Comparison of ENCODE assay signal across 12 mouse cellular contexts in genomic region chr6:108875344-108875743, GRCm38 (mm10). TPM values are rescaled to one million over a fixed set of nuclear protein-coding genes. Genes with fewer than 3 reads are reported as not detected.
DNase-seq lines count a peak whose midpoint lies in the region; ATAC-seq and TF ChIP-seq lines count a peak whose summit lies in the region.
"Had no signal": no experiment of that assay in that cellular context is flagged by ENCODE, and none has a peak within 500 bp of the region (broad histone marks: within the 10 kb centered on the region; RNA-seq: fewer than 3 reads in every experiment).

No protein-coding gene starts in this region.

- peak; percentile 69 for TF ChIP-seq RAD21 in CH12.LX (IDR thresholded peaks at IDR 0.05; ENCODE audit: low read depth, low read length)

- no peak for TF ChIP-seq POLR2A in CH12.LX (IDR thresholded peaks at IDR 0.05; ENCODE audit: low read depth, low read length)

- H3K27me3 ChIP-seq in heart, embryonic 13.5 days (replicated peaks), result no peaks in the 10 kb centered on the region
- no peaks in the 10 kb centered on the region for H3K27me3 ChIP-seq in CH12.LX (replicated peaks)
- H3K27me3 ChIP-seq: liver, embryonic 13.5 days had no signal

- no peaks in the 10 kb centered on the region for H3K4me1 ChIP-seq in heart, embryonic 13.5 days
- peaks cover 0 to 7% of the 10 kb centered on the region in 2 experiments; a peak in 2 of 4 replicates for H3K4me1 ChIP-seq in CH12.LX (ENCODE audit: control insufficient read depth in 1 of 2, insufficient read depth in 2 of 2)
- H3K4me1 ChIP-seq in brown adipose tissue, adult 24 weeks (ENCODE audit: control insufficient read depth, insufficient read depth, insufficient read length, low read length), result peaks cover 6% of the 10 kb centered on the region; the same call in 1 of the 2 replicates
- H3K4me1 ChIP-seq: liver, embryonic 13.5 days had no signal

- no peak overlapping the region for H3K27ac ChIP-seq in heart, embryonic 13.5 days (replicated peaks)
- peak overlapping the region; percentile 28; the same call in 1 of the 2 replicates for H3K27ac ChIP-seq in layer of hippocampus, adult 2 months
- no peak overlapping the region for H3K27ac ChIP-seq in CH12.LX (ENCODE audit: insufficient read depth, low read depth)
- peak overlapping the region; percentile 83 for H3K27ac ChIP-seq in brown adipose tissue, adult 24 weeks (replicated peaks; ENCODE audit: low read depth, low read length)
- H3K27ac ChIP-seq: liver, embryonic 13.5 days had no signal

- H3K9me3 ChIP-seq in heart, embryonic 13.5 days, result 0 out of 2 replicates have a peak, but pooled peaks cover 5% of the 10 kb centered on the region
- peaks cover 5% of the 10 kb centered on the region for H3K9me3 ChIP-seq in CH12.LX (replicated peaks; ENCODE audit: low read length)
- H3K9me3 ChIP-seq: liver, embryonic 13.5 days had no signal

- ATAC-seq in heart, embryonic 13.5 days (ENCODE audit: extremely low read depth, insufficient number of reproducible peaks, low FRiP score, low TSS enrichment), result no peak

- intact Hi-C loops in heart, postnatal 10 days (cut with DNase I), result loop anchor here (5.0 kb wide), 1 partner anchor 277 kb away; no protein-coding TSS in a partner anchor

- no peak overlapping the region for H3K9ac ChIP-seq in heart, embryonic 13.5 days
- peak overlapping the region; percentile 67; the same call in 1 of the 2 replicates for H3K9ac ChIP-seq in CH12.LX (ENCODE audit: insufficient read depth, low read depth)
- H3K9ac ChIP-seq: liver, embryonic 13.5 days had no signal

- H3K36me3 ChIP-seq in heart, embryonic 13.5 days, result no peaks in the 10 kb centered on the region
- H3K36me3 ChIP-seq in CH12.LX (replicated peaks in 1 of 2; ENCODE audit: control insufficient read depth in 1 of 2, insufficient read depth in 1 of 2, low read length in 1 of 2), result no peaks in the 10 kb centered on the region
- H3K36me3 ChIP-seq: liver, embryonic 13.5 days had no signal

- in situ Hi-C loops in CH12.LX (cut with MboI; ENCODE audit: low pct_ligation_motif_present, low pct_unique_long_range_greater_than_20kb, low sequenced_read_pairs), result no loop called here

- no peak for TF ChIP-seq EP300 in CH12.LX (IDR thresholded peaks at IDR 0.05; ENCODE audit: low read length)

- 73% methylated on average over 1 of the region's 1 CpGs for WGBS in heart, embryonic 13.5 days

- no peaks in the 10 kb centered on the region for H3K79me2 ChIP-seq in CH12.LX (replicated peaks; ENCODE audit: control insufficient read depth, extremely low read depth, insufficient read depth, poor library complexity, severe bottlenecking)

- no peak overlapping the region for H3K4me3 ChIP-seq in heart, embryonic 13.5 days
- H3K4me3 ChIP-seq in layer of hippocampus, adult 2 months, result no peak overlapping the region
- H3K4me3 ChIP-seq in CH12.LX (replicated peaks in 1 of 3; ENCODE audit: low read depth in 2 of 3, low read length in 2 of 3, poor library complexity in 1 of 3), result no peak overlapping the region
- H3K4me3 ChIP-seq in brown adipose tissue, adult 24 weeks (ENCODE audit: insufficient read depth, low read depth, low read length), result no peak overlapping the region
- H3K4me3 ChIP-seq: erythroblast, embryonic 14.5 days; liver, embryonic 13.5 days had no signal

- H3K4me2 ChIP-seq in heart, embryonic 13.5 days, result 0 out of 2 replicates have a peak overlapping the region, but pooled peaks have one; percentile 50
- H3K4me2 ChIP-seq in CH12.LX (ENCODE audit: insufficient read depth, low read depth, poor library complexity, severe bottlenecking), result peak overlapping the region; percentile 98
- H3K4me2 ChIP-seq: liver, embryonic 13.5 days had no signal

- no peak for DNase-seq in heart, postnatal 10 days
- no peak for DNase-seq in layer of hippocampus, adult 2 months (ENCODE audit: low spot score in 2 of 2)
- DNase-seq in layer of hippocampus, adult 9-10 months (ENCODE audit: low spot score), result no peak
- no peak for DNase-seq in CH12.LX (ENCODE audit: extremely low read depth)
- no peak for DNase-seq in thymus, adult 18-20 months
- DNase-seq: adrenal gland, postnatal 14 days; cerebellum, adult 18-20 months; left cerebral cortex, postnatal 4 days; liver, embryonic 13.5 days had no signal

- dilution Hi-C loops in CH12.LX (cut with MboI; ENCODE audit: extremely low pct_ligation_motif_present, extremely low pct_unique_long_range_greater_than_20kb, low sequenced_read_pairs), result no loop called here

- TF ChIP-seq CTCF in layer of hippocampus, adult 2 months (conservative IDR thresholded peaks at IDR 0.05), result peak; percentile 75
- peak in 1 of 2 experiments; percentile 55; a peak in 2 of 4 replicates for TF ChIP-seq CTCF in CH12.LX (conservative IDR thresholded peaks at IDR 0.05 in 1 of 2, IDR thresholded peaks at IDR 0.05 in 1 of 2; ENCODE audit: low read depth in 2 of 2, low read length in 2 of 2)

TF ChIP-seq in CH12.LX, 34 proteins besides CTCF, POLR2A, EP300 and RAD21:
- TF ChIP-seq E2F4 (IDR thresholded peaks at IDR 0.05; ENCODE audit: insufficient replicate concordance, low read depth, low read length), result no peak
- peak; percentile 68 for TF ChIP-seq ZNF384 (IDR thresholded peaks at IDR 0.05; ENCODE audit: low read depth, low read length)
- peak; percentile 46 for TF ChIP-seq SMC3 (IDR thresholded peaks at IDR 0.05; ENCODE audit: low read depth, low read length)

RNA-seq across cellular contexts. Expression of gene Edem1, which starts 46.9 kb away (rescaled TPM):
- 10.2 and 14.1 TPM in 2 replicates for polyA plus RNA-seq in heart, embryonic 13.5 days (2015; fragmentation: Nextera tagmentation; extraction: Ambion mirVana)
- 10 to 100 TPM; 15.8 to 22.0 TPM for total RNA-seq in heart, postnatal 10 days (2021)
- 10 to 100 TPM; 13.3 to 17.2 TPM for total RNA-seq in layer of hippocampus, adult 2 months (2021)
- total RNA-seq in CH12.LX (2012; rRNA removed), result 70.9 and 100 TPM in 2 replicates
- total RNA-seq in CH12.LX (2014; rRNA removed), result 186 and 216 TPM in 2 replicates
- polyA plus RNA-seq in CH12.LX (2012; ENCODE audit: insufficient read length, low read depth), result 157 and 163 TPM in 2 replicates
- 25.6 and 41.9 TPM in 2 replicates for polyA plus RNA-seq in brown adipose tissue, adult 24 weeks (2012; ENCODE audit: insufficient read depth, insufficient read length, missing spikeins)

Comparison
In these comparisons a context has a peak if more than half of its experiments do, and no peak if none do; other contexts are left out.
1. H3K27ac ChIP-seq: peak in layer of hippocampus, adult 2 months (single experiment) and brown adipose tissue, adult 24 weeks (single experiment); none in heart, embryonic 13.5 days (single experiment) and CH12.LX (single experiment).